Mouse (Mus musculus): Measurements from ENCODE around the gene Lclat1.

Lclat1 gene

GRCm38 (mm10) chr17:73091368-73091767, 16.4 kb upstream of the Lclat1 start:
- no peak for DNase-seq (ENCODE audit: low spot score in 2 of 2)

- no peak for DNase-seq (ENCODE audit: low spot score in 2 of 2)
Measured at GRCm38 (mm10) chr17:73092103-73093097, 15.4 kb upstream of the Lclat1 start.

GRCm38 (mm10) chr17:73095070-73095469, 12.7 kb upstream of the Lclat1 start:
- DNase-seq (ENCODE audit: low spot score in 2 of 2) = no peak

- no peak for DNase-seq (ENCODE audit: low spot score in 2 of 2)
Measured at GRCm38 (mm10) chr17:73095585-73095984, 12.2 kb upstream of the Lclat1 start.

- peak in 1 of 2 experiments; percentile 37 for DNase-seq (ENCODE audit: low spot score in 2 of 2)
Measured at GRCm38 (mm10) chr17:73096484-73096883, 11.3 kb upstream of the Lclat1 start.

GRCm38 (mm10) chr17:73098636-73099035, 9.1 kb upstream of the Lclat1 start:
- no peak for DNase-seq (ENCODE audit: low spot score in 2 of 2)

GRCm38 (mm10) chr17:73100396-73100795, 7.4 kb upstream of the Lclat1 start:
- no peak for DNase-seq (ENCODE audit: low spot score in 2 of 2)

GRCm38 (mm10) chr17:73102538-73102937, 5.2 kb upstream of the Lclat1 start:
- DNase-seq (ENCODE audit: low spot score in 2 of 2) = no peak

GRCm38 (mm10) chr17:73108170-73108887, 544 bp downstream of the Lclat1 start:
- DNase-seq (ENCODE audit: low spot score in 2 of 2) = peak in 1 of 2 experiments; percentile 9

- DNase-seq (ENCODE audit: low spot score in 2 of 2) = no peak
Measured at GRCm38 (mm10) chr17:73108888-73109259, 1.1 kb downstream of the Lclat1 start.

- DNase-seq (ENCODE audit: low spot score in 2 of 2) = no peak
Measured at GRCm38 (mm10) chr17:73112128-73112527, 4.3 kb downstream of the Lclat1 start.

- DNase-seq (ENCODE audit: low spot score in 2 of 2) = no peak
Measured at GRCm38 (mm10) chr17:73112601-73113000, 4.8 kb downstream of the Lclat1 start.

- no peak for DNase-seq (ENCODE audit: low spot score in 2 of 2)
Measured at GRCm38 (mm10) chr17:73113230-73113629, 5.4 kb downstream of the Lclat1 start.

GRCm38 (mm10) chr17:73118134-73118533, 10.3 kb downstream of the Lclat1 start:
- no peak for DNase-seq (ENCODE audit: low spot score in 2 of 2)

GRCm38 (mm10) chr17:73118702-73119101, 10.9 kb downstream of the Lclat1 start:
- no peak for DNase-seq (ENCODE audit: low spot score in 2 of 2)

- no peak for DNase-seq (ENCODE audit: low spot score in 2 of 2)
Measured at GRCm38 (mm10) chr17:73119150-73119549, 11.4 kb downstream of the Lclat1 start.

- no peak for DNase-seq (ENCODE audit: low spot score in 2 of 2)
Measured at GRCm38 (mm10) chr17:73120545-73120944, 12.8 kb downstream of the Lclat1 start.

GRCm38 (mm10) chr17:73121726-73122125, 13.9 kb downstream of the Lclat1 start:
- no peak for DNase-seq (ENCODE audit: low spot score in 2 of 2)

GRCm38 (mm10) chr17:73126349-73126748, 18.6 kb downstream of the Lclat1 start:
- DNase-seq (ENCODE audit: low spot score in 2 of 2) = no peak

GRCm38 (mm10) chr17:73126903-73127302, 19.1 kb downstream of the Lclat1 start:
- no peak for DNase-seq (ENCODE audit: low spot score in 2 of 2)

- DNase-seq (ENCODE audit: low spot score in 2 of 2) = no peak
Measured at GRCm38 (mm10) chr17:73136562-73137484, 29.0 kb downstream of the Lclat1 start.

GRCm38 (mm10) chr17:73138217-73138616, 30.4 kb downstream of the Lclat1 start:
- no peak for DNase-seq (ENCODE audit: low spot score in 2 of 2)

All from frontal cortex, postnatal 36 days (tissue).